Mouse (Mus musculus): ENCODE measurements at regions not wholly inside any gene's neighbourhood (a gene's known extent, or its start where the extent isn't known, plus 50 kb on each side); places are given as distances from the start of the nearest gene placed in this dataset.

- no peak for DNase-seq (ENCODE audit: low spot score)
Measured at GRCm38 (mm10) chrX:161426625-161427024, 139.4 kb downstream of the Gm15262 start.

- no peak for DNase-seq (ENCODE audit: low spot score)
Measured at GRCm38 (mm10) chrX:161428012-161428411, 140.8 kb downstream of the Gm15262 start.

GRCm38 (mm10) chrX:161435348-161435747, 148.1 kb downstream of the Gm15262 start:
- DNase-seq (ENCODE audit: low spot score), result peak; percentile 2

Measured in gastrocnemius, adult 18-20 months (tissue).